Mouse (Mus musculus) neural tube, embryonic 11.5 days (tissue): ENCODE measurements around the gene Lpar5. TPM values are rescaled to one million over a fixed set of nuclear protein-coding genes. Genes with fewer than 3 reads are reported as not detected.

ENCODE experiments used
- ATAC-seq: fragments of 200-750 bp; cut with Nextera tagmentation; 2 replicates; pipeline ENCODE4 v1.8.0; 2017; ENCODE audit warnings: moderate number of reproducible peaks, mild to moderate bottlenecking, moderate TSS enrichment, moderate library complexity; ENCODE audit not compliant: insufficient read depth, low FRiP score, low TSS enrichment
- DNase-seq: peaks from one replicate; pipeline ENCODE4 v3.0.0-alpha.2; 2015; ENCODE audit warnings: low spot score
- H3K27ac ChIP-seq: fragments of 300-500 bp; sonication (generic); 2 replicates; pipeline ENCODE4 v1.5.1; 2014; ENCODE audit warnings: low read depth, mild to moderate bottlenecking, low read length
- H3K27me3 ChIP-seq: fragments of 300-500 bp; sonication (generic); 2 replicates; pipeline ENCODE4 v1.6.1; 2014; ENCODE audit warnings: mild to moderate bottlenecking, low read length, mixed read lengths; ENCODE audit not compliant: control insufficient read depth, insufficient read depth
- H3K36me3 ChIP-seq: fragments of 300-500 bp; sonication (generic); 2 replicates; pipeline ENCODE4 v1.6.1; 2014; ENCODE audit warnings: mild to moderate bottlenecking, low read length, moderate library complexity, mixed read lengths; ENCODE audit not compliant: control insufficient read depth, insufficient read depth
- H3K4me1 ChIP-seq: fragments of 300-500 bp; sonication (generic); 2 replicates; pipeline ENCODE4 v1.6.1; 2014; ENCODE audit warnings: low read length, mixed read lengths; ENCODE audit not compliant: control insufficient read depth, insufficient read depth
- H3K4me2 ChIP-seq: fragments of 300-500 bp; sonication (generic); 2 replicates; pipeline ENCODE4 v1.6.1; 2014; ENCODE audit warnings: low read depth, mild to moderate bottlenecking, moderate library complexity
- H3K4me3 ChIP-seq: fragments of 300-500 bp; sonication (generic); 2 replicates; pipeline ENCODE4 v1.5.1; 2014; ENCODE audit warnings: low read depth, low read length
- H3K9ac ChIP-seq: fragments of 300-500 bp; sonication (generic); 2 replicates; pipeline ENCODE4 v1.6.1; 2014; ENCODE audit warnings: mild to moderate bottlenecking, low read length
- H3K9me3 ChIP-seq: fragments of 300-500 bp; sonication (generic); 2 replicates; pipeline ENCODE4 v1.6.1; 2016; ENCODE audit warnings: low read length; ENCODE audit not compliant: control insufficient read depth
- WGBS: fragments of 180-500 bp; shearing (Covaris S2); extraction: QIAGEN DNeasy Blood & Tissue Kit; methylation state at CpG from one replicate; pipeline ENCODE4 v1.1.7; 2014; 5-methylcytosine and 5-hydroxymethylcytosine counted together
- polyA plus RNA-seq: library from polyadenylated mRNA; unstranded; fragments of >200 nt; fragmentation: Nextera tagmentation; extraction: Ambion mirVana; gene quantifications from 2 replicates; pipeline ENCODE4 v1.2.1, GENCODE M21; 2014

Gene Lpar5
- polyA plus RNA-seq, 1 experiment from 2014 or later = 0.57 TPM

DNA sequence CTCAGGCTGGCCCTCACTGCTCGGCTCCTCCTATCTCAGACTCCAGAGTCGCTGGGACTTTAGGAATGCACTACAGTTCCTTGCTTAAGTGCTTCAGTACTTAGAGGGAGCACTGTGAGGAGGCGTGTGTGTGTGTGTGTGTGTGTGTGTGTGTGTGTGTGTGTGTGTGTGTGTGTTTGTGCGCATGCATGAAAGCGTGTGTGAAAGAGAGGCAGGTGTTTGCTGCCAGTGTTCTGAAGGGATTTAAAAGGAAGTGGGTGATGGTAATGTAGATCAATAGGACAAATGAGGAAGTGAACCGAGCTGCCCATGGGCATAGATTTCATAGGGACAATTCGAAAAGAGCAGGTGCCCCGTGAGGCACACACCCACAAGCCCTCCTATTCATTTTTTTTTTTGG lies 6.1 kb downstream of the Lpar5 start:
- Histone ChIP-seq H3K27ac (no peak overlapping the region), H3K4me1 (no peaks in the 10 kb centered on the region), H3K36me3 (no peaks in the 10 kb centered on the region), H3K9me3 (no peaks in the 10 kb centered on the region), H3K27me3 (no peaks in the 10 kb centered on the region), H3K4me3 (no peak overlapping the region), H3K9ac (no peak overlapping the region), H3K4me2 (no peak overlapping the region)
- WGBS = 70% methylated on average over 8 of the region's 8 CpGs
- no peak for ATAC-seq
- no peak for DNase-seq

DNA sequence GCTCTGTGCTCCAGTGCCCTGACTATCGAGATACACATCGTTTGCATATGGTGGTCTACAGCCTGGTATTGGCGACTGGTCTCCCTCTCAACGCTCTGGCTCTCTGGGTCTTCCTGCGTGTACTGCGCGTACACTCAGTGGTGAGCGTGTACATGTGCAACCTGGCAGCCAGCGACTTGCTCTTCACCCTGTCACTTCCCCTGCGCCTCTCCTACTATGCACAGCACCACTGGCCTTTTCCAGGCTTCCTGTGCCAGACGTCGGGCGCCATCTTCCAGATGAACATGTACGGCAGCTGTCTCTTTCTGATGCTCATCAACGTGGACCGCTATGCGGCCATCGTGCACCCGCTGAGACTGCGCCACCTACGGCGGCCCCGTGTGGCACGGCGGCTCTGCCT lies 13.7 kb downstream of the Lpar5 start:
- ATAC-seq (peak; percentile 48; the same call in 1 of the 2 replicates), DNase-seq (no peak)
- WGBS = 26% methylated on average over 25 of the region's 25 CpGs

GRCm38 (mm10) chr6:125081797-125082560 lies 14.3 kb downstream of the Lpar5 start:
- peak overlapping the region; percentile 36 for H3K4me3 ChIP-seq
- DNase-seq = peak; percentile 96
- 23% methylated on average over 45 of the region's 45 CpGs for WGBS
- H3K4me2 ChIP-seq = peak overlapping the region; percentile 72
- H3K4me1 ChIP-seq = peaks cover 3% of the 10 kb centered on the region; the same call in 1 of the 2 replicates
- H3K27ac ChIP-seq = peak overlapping the region; percentile 83
- H3K27me3 ChIP-seq = no peaks in the 10 kb centered on the region
- no peaks in the 10 kb centered on the region for H3K36me3 ChIP-seq
- peak overlapping the region; percentile 75 for H3K9ac ChIP-seq
- H3K9me3 ChIP-seq = no peaks in the 10 kb centered on the region
- ATAC-seq = peak; percentile 90

More for the DNA sequence above, 13.7 kb downstream of the Lpar5 start:
- H3K9me3 ChIP-seq = no peaks in the 10 kb centered on the region
- H3K4me1 ChIP-seq = peaks cover 3% of the 10 kb centered on the region; the same call in 1 of the 2 replicates
- no peaks in the 10 kb centered on the region for H3K27me3 ChIP-seq
- H3K4me3 ChIP-seq = peak overlapping the region; percentile 36
- H3K9ac ChIP-seq = peak overlapping the region; percentile 75
- no peaks in the 10 kb centered on the region for H3K36me3 ChIP-seq
- H3K4me2 ChIP-seq = peak overlapping the region; percentile 72
- H3K27ac ChIP-seq = peak overlapping the region; percentile 83

GRCm38 (mm10) chr6:125082801-125083386 lies 15.2 kb downstream of the Lpar5 start:
- no peak for ATAC-seq
- H3K27ac ChIP-seq = no peak overlapping the region
- peaks cover 3% of the 10 kb centered on the region; the same call in 1 of the 2 replicates for H3K4me1 ChIP-seq
- H3K4me2 ChIP-seq = no peak overlapping the region
- H3K27me3 ChIP-seq = no peaks in the 10 kb centered on the region
- H3K9me3 ChIP-seq = no peaks in the 10 kb centered on the region
- H3K36me3 ChIP-seq = no peaks in the 10 kb centered on the region
- DNase-seq = no peak
- no peak overlapping the region for H3K4me3 ChIP-seq
- H3K9ac ChIP-seq = no peak overlapping the region
- 88% methylated on average over 7 of the region's 7 CpGs for WGBS

DNA sequence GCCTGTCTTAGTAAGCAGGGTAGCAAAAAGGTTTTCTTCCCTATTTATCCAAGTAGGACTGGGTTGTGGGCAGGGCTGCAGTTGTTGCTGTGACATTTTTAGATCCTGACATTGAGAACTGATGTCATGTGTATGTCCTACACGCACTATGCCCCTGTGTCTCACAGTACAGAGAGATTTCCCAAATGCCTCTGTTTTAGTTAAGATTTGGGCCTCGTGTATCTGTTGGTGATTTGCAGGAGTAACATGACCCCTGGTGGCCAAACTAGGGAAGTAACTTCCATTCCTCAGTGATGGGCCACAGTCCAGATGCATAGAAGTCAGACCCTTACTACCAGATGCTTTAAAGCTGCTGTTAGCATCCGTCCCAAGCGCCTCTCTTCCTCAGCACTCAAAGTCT lies 16.7 kb downstream of the Lpar5 start:
- H3K9me3 ChIP-seq = no peaks in the 10 kb centered on the region
- H3K4me1 ChIP-seq = peaks cover 6% of the 10 kb centered on the region
- WGBS = 7% methylated on average over 4 of the region's 4 CpGs
- no peak overlapping the region for H3K27ac ChIP-seq
- H3K4me2 ChIP-seq = no peak overlapping the region
- ATAC-seq (no peak), DNase-seq (peak; percentile 63)
- H3K9ac ChIP-seq = no peak overlapping the region
- H3K27me3 ChIP-seq = no peaks in the 10 kb centered on the region
- H3K4me3 ChIP-seq = no peak overlapping the region
- H3K36me3 ChIP-seq = no peaks in the 10 kb centered on the region

DNA sequence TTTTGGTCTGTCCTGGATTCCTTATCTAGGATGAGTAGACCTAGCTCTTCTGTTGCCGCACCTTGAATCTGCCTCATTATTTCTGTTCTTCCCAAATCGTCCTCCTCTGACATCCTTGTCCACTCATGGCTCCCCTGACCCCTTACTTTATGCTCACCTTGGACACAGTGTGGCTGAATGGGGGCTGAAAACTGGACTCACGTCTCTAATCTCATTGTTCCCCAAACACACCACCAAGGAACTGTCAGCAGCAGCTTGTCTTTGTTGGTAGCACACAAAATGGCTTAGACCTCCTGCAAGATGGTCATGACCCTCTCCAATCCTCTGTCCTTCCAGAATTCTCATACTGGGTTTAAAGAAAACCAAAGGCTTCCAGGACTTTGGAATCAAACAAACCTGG lies 20.2 kb downstream of the Lpar5 start:
- no peak overlapping the region for H3K9ac ChIP-seq
- no peaks in the 10 kb centered on the region for H3K36me3 ChIP-seq
- 92% methylated on average over 3 of the region's 3 CpGs for WGBS
- no peaks in the 10 kb centered on the region for H3K27me3 ChIP-seq
- H3K4me3 ChIP-seq = no peak overlapping the region
- no peak for ATAC-seq
- peaks cover 21% of the 10 kb centered on the region for H3K4me1 ChIP-seq
- no peak overlapping the region for H3K4me2 ChIP-seq
- H3K9me3 ChIP-seq = no peaks in the 10 kb centered on the region
- H3K27ac ChIP-seq = peak overlapping the region; percentile 95
- DNase-seq = no peak

DNA sequence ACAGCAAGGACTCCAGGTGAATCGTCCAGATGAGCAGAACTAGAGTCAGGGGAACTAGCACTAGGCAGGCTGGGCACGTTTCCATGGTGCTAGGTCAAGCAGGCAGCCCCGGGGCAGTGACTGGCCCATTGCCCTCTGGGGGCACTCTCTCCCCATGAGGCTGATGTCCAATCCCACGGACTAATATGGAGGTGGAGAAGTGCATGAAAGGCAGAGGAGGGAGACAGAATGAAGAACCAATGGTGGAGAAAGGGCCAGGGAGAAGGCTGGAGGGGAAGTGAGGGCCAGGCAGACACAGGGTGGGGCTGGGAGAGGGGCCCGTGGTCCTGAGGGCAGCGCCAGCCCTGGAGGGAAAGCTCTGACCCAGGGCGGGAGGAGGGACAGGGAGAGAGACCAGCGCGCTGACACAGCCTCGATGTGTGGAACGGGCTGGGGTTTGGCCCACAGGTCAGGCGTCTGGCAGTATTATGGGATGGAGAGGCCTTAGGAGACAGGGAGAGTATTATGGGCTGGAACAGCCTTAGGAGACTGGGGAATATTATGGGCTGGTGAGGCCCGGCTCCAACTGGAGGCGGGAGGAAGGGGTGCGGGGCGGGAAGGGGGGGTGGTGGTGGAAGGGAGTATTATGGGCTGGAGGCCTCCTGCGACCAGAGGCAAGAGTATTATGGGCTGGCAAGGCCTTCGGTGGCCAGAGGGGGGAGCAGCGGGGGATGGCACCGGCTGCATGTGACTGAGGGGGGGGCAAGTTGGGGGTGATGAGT lies 21.0 kb downstream of the Lpar5 start:
- peak; percentile 84 for DNase-seq
- no peaks in the 10 kb centered on the region for H3K36me3 ChIP-seq
- H3K9me3 ChIP-seq = no peaks in the 10 kb centered on the region
- H3K4me2 ChIP-seq = peak overlapping the region; percentile 47
- peaks cover 21% of the 10 kb centered on the region for H3K4me1 ChIP-seq
- no peaks in the 10 kb centered on the region for H3K27me3 ChIP-seq
- H3K4me3 ChIP-seq = peak overlapping the region; percentile 6; the same call in 1 of the 2 replicates
- ATAC-seq = peak; percentile 76
- peak overlapping the region; percentile 40; the same call in 1 of the 2 replicates for H3K9ac ChIP-seq
- peak overlapping the region; percentile 95 for H3K27ac ChIP-seq
- under 1% methylated on average over 18 of the region's 20 CpGs for WGBS

DNA sequence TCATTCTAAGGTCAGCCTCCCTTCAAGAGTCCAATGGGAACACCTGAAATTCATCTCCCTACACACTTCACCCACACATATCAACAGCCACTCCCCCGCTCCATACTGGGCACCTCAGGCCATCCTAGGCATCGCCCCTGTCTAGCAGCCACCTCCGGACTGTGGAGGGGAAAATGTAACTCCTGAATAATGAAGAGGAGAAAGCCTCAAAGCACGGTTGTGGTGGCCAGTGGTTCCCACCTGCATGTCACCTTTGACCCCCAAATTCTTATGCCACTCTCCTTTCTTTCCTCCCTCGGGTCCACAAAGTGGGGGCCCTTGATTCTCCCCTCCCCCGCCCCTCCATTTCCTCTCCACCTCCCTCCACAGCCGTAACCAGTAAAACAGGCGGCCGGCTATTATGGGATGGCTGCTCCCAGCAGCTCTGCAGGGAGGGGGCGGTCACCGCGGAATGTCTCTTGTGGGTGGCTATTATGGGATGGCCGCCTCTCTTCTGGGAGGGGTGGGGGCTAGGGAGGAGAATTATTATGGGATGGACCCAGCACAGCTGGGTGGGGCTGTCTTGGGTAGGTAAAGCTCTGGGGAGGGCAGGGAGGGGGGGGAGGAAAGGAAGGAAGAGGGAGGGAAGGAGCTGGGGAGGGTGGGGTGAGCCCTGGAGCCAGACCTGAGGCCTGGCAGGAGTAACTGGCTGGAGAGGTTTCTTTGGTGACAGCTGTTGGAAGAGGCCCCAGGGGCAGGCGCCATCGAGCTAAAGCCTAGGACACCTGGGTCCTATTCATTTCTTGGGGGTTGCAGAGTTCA lies 22.0 kb downstream of the Lpar5 start:
- ATAC-seq (peak; percentile 70), DNase-seq (peak; percentile 74)
- Histone ChIP-seq H3K27ac (peak overlapping the region; percentile 95), H3K36me3 (no peaks in the 10 kb centered on the region), H3K27me3 (no peaks in the 10 kb centered on the region), H3K4me3 (peak overlapping the region; percentile 20), H3K4me1 (peaks cover 18% of the 10 kb centered on the region), H3K9me3 (no peaks in the 10 kb centered on the region), H3K9ac (peak overlapping the region; percentile 54), H3K4me2 (peak overlapping the region; percentile 47)
- WGBS = 2% methylated on average over 15 of the region's 15 CpGs
